In genomic region chr17:28254804-28255203, GRCm38 (mm10) we compare ENCODE assay signal across 27 mouse cellular contexts. TPM values are rescaled to one million over a fixed set of nuclear protein-coding genes. Genes with fewer than 3 reads are reported as not detected.
DNase-seq lines count a peak whose midpoint lies in the region; ATAC-seq lines count a peak whose summit lies in the region.
"Had no signal": no experiment of that assay in that cellular context is flagged by ENCODE, and none has a peak within 500 bp of the region (broad histone marks: within the 10 kb centered on the region; RNA-seq: fewer than 3 reads in every experiment).

No protein-coding gene starts in this region.

- H3K4me3 ChIP-seq in forebrain, embryonic 10.5 days = no peak overlapping the region
- H3K4me3 ChIP-seq in forebrain, embryonic 16.5 days (replicated peaks; ENCODE audit: low read length) = no peak overlapping the region
- no peak overlapping the region for H3K4me3 ChIP-seq in kidney, embryonic 16.5 days (ENCODE audit: low read length)
- H3K4me3 ChIP-seq in kidney, embryonic 14.5 days (ENCODE audit: low read length) = no peak overlapping the region
- no peak overlapping the region for H3K4me3 ChIP-seq in neural tube, embryonic 12.5 days
- H3K4me3 ChIP-seq: embryonic facial prominence, embryonic 15.5 days; heart, adult 2 months; heart, embryonic 13.5 days; left cerebral cortex, adult 2 months; midbrain, embryonic 10.5 days had no signal

- no peak overlapping the region for H3K4me2 ChIP-seq in forebrain, embryonic 16.5 days (ENCODE audit: low read length)
- no peak overlapping the region for H3K4me2 ChIP-seq in kidney, embryonic 16.5 days (replicated peaks; ENCODE audit: low read depth, low read length)
- H3K4me2 ChIP-seq in kidney, embryonic 14.5 days (replicated peaks; ENCODE audit: low read depth, low read length) = no peak overlapping the region
- no peak overlapping the region for H3K4me2 ChIP-seq in neural tube, embryonic 12.5 days (replicated peaks)
- H3K4me2 ChIP-seq: heart, embryonic 13.5 days had no signal

- H3K9ac ChIP-seq in forebrain, embryonic 16.5 days (replicated peaks; ENCODE audit: low read depth, low read length) = no peak overlapping the region
- H3K9ac ChIP-seq in kidney, embryonic 16.5 days (replicated peaks; ENCODE audit: low read length) = no peak overlapping the region
- H3K9ac ChIP-seq in kidney, embryonic 14.5 days (ENCODE audit: low read depth, low read length) = no peak overlapping the region
- H3K9ac ChIP-seq in neural tube, embryonic 12.5 days = no peak overlapping the region
- H3K9ac ChIP-seq: embryonic facial prominence, embryonic 15.5 days had no signal

- no peaks in the 10 kb centered on the region for H3K27me3 ChIP-seq in forebrain, embryonic 10.5 days (ENCODE audit: poor library complexity, severe bottlenecking)
- H3K27me3 ChIP-seq in forebrain, embryonic 16.5 days (replicated peaks; ENCODE audit: control insufficient read depth, insufficient read depth, low read length) = no peaks in the 10 kb centered on the region
- H3K27me3 ChIP-seq in kidney, embryonic 16.5 days (ENCODE audit: insufficient read depth, low read length) = no peaks in the 10 kb centered on the region
- no peaks in the 10 kb centered on the region for H3K27me3 ChIP-seq in kidney, embryonic 14.5 days (ENCODE audit: control insufficient read depth, insufficient read depth, low read length)
- H3K27me3 ChIP-seq in neural tube, embryonic 12.5 days (replicated peaks) = no peaks in the 10 kb centered on the region
- H3K27me3 ChIP-seq: embryonic facial prominence, embryonic 15.5 days; heart, embryonic 13.5 days had no signal

- H3K9me3 ChIP-seq in forebrain, embryonic 10.5 days = 0 out of 2 replicates have a peak, but pooled peaks cover 2% of the 10 kb centered on the region
- no peaks in the 10 kb centered on the region for H3K9me3 ChIP-seq in forebrain, embryonic 16.5 days (ENCODE audit: control insufficient read depth, low read length)
- H3K9me3 ChIP-seq in kidney, embryonic 16.5 days (ENCODE audit: low read length) = 0 out of 2 replicates have a peak, but pooled peaks cover 3% of the 10 kb centered on the region
- H3K9me3 ChIP-seq in kidney, embryonic 14.5 days (ENCODE audit: control insufficient read depth, low read length) = peaks cover 5% of the 10 kb centered on the region; the same call in 1 of the 2 replicates
- no peaks in the 10 kb centered on the region for H3K9me3 ChIP-seq in neural tube, embryonic 12.5 days
- H3K9me3 ChIP-seq: embryonic facial prominence, embryonic 15.5 days; heart, embryonic 13.5 days had no signal

- WGBS in forebrain, embryonic 10.5 days = 76% methylated on average over 4 of the region's 4 CpGs
- WGBS in forebrain, embryonic 16.5 days = 32% methylated on average over 4 of the region's 4 CpGs
- WGBS in kidney, embryonic 16.5 days = 25% methylated on average over 4 of the region's 4 CpGs
- WGBS in kidney, embryonic 14.5 days = 29% methylated on average over 4 of the region's 4 CpGs
- 44% methylated on average over 4 of the region's 4 CpGs for WGBS in neural tube, embryonic 12.5 days

- ATAC-seq in forebrain, embryonic 16.5 days = no peak
- no peak for ATAC-seq in kidney, embryonic 16.5 days (ENCODE audit: low FRiP score, low TSS enrichment)
- ATAC-seq in kidney, embryonic 14.5 days (ENCODE audit: low FRiP score, low TSS enrichment) = no peak
- ATAC-seq in neural tube, embryonic 12.5 days (ENCODE audit: low FRiP score, low read depth) = no peak
- ATAC-seq: inflammation-experienced regulatory T-cells, adult 6 months had no signal

- no peak for DNase-seq in forebrain, embryonic 10.5 days (ENCODE audit: extremely low spot score, low spot score)
- DNase-seq in neural tube, embryonic 10.5 days (ENCODE audit: extremely low spot score, low spot score) = no peak
- DNase-seq in layer of hippocampus, adult 8-10 months (ENCODE audit: low spot score in 2 of 2) = no peak
- no peak for DNase-seq in urinary bladder, postnatal 4 days (ENCODE audit: low spot score in 2 of 2)
- DNase-seq: adrenal gland, postnatal 10 days; cerebellum, adult 2 months; cerebellum, postnatal 25 days; gastrocnemius, postnatal 36 days; heart, adult 2 months; heart, postnatal 14 days; kidney, adult 18-20 months; kidney, postnatal 4 days; layer of hippocampus, adult 9-11 months; left cerebral cortex, postnatal 4 days; lung, postnatal 4 days; retina, postnatal 1 day; right cerebral cortex, postnatal 25 days; spleen, adult 18-20 months had no signal

- peaks cover 11% of the 10 kb centered on the region; the same call in 1 of the 2 replicates for H3K36me3 ChIP-seq in forebrain, embryonic 10.5 days (replicated peaks)
- H3K36me3 ChIP-seq in forebrain, embryonic 16.5 days (ENCODE audit: control insufficient read depth, insufficient read depth) = no peaks in the 10 kb centered on the region
- H3K36me3 ChIP-seq in kidney, embryonic 16.5 days (ENCODE audit: insufficient read depth, low read length) = no peaks in the 10 kb centered on the region
- H3K36me3 ChIP-seq in kidney, embryonic 14.5 days (ENCODE audit: control insufficient read depth, insufficient read depth, low read length) = no peaks in the 10 kb centered on the region
- H3K36me3 ChIP-seq in neural tube, embryonic 12.5 days = no peaks in the 10 kb centered on the region

- H3K4me1 ChIP-seq in forebrain, embryonic 10.5 days = peaks cover 41% of the 10 kb centered on the region
- peaks cover 7% of the 10 kb centered on the region for H3K4me1 ChIP-seq in forebrain, embryonic 16.5 days (replicated peaks; ENCODE audit: control insufficient read depth, insufficient read depth, low read length)
- H3K4me1 ChIP-seq in kidney, embryonic 16.5 days (ENCODE audit: insufficient read depth, low read length) = peaks cover 45% of the 10 kb centered on the region
- peaks cover 36% of the 10 kb centered on the region for H3K4me1 ChIP-seq in kidney, embryonic 14.5 days (ENCODE audit: control insufficient read depth, insufficient read depth, low read length)
- peaks cover 32% of the 10 kb centered on the region for H3K4me1 ChIP-seq in neural tube, embryonic 12.5 days

- peak overlapping the region; percentile 30; the same call in 1 of the 2 replicates for H3K27ac ChIP-seq in forebrain, embryonic 10.5 days
- H3K27ac ChIP-seq in forebrain, embryonic 16.5 days (ENCODE audit: low read length) = no peak overlapping the region
- peak overlapping the region; percentile 27; the same call in 1 of the 2 replicates for H3K27ac ChIP-seq in kidney, embryonic 16.5 days (ENCODE audit: low read length)
- H3K27ac ChIP-seq in kidney, embryonic 14.5 days (ENCODE audit: low read depth, low read length) = no peak overlapping the region
- H3K27ac ChIP-seq in neural tube, embryonic 12.5 days = peak overlapping the region; percentile 22; the same call in 1 of the 2 replicates
- H3K27ac ChIP-seq: left cerebral cortex, adult 2 months had no signal

RNA-seq across cellular contexts. Expression of gene Ppard, which starts 22.3 kb away (rescaled TPM):
- polyA plus RNA-seq in forebrain, embryonic 10.5 days (2016; fragmentation: Nextera tagmentation; extraction: Ambion mirVana) = 1.3 and 1.4 TPM in 2 replicates
- polyA plus RNA-seq in forebrain, embryonic 16.5 days (2015; fragmentation: Nextera tagmentation; extraction: Ambion mirVana) = 1.2 and 1.3 TPM in 2 replicates
- polyA plus RNA-seq in kidney, embryonic 16.5 days (2015; fragmentation: Nextera tagmentation; extraction: Ambion mirVana) = 2.1 and 2.2 TPM in 2 replicates
- polyA plus RNA-seq in kidney, embryonic 14.5 days (2014; fragmentation: Nextera tagmentation; extraction: Ambion mirVana) = 2.3 and 3.5 TPM in 2 replicates
- polyA plus RNA-seq in neural tube, embryonic 12.5 days (2016; fragmentation: Nextera tagmentation; extraction: Ambion mirVana) = 2.2 and 2.3 TPM in 2 replicates
- total RNA-seq in layer of hippocampus, adult 8-10 months (2022) = 10 to 100 TPM; 24.5 to 27.5 (median 26.7) TPM

RNA-seq across cellular contexts. Expression of gene Def6, which starts 47.2 kb away (rescaled TPM):
- 2.4 and 4.1 TPM in 2 replicates for polyA plus RNA-seq in forebrain, embryonic 10.5 days (2016; fragmentation: Nextera tagmentation; extraction: Ambion mirVana)
- 4.5 and 4.6 TPM in 2 replicates for polyA plus RNA-seq in forebrain, embryonic 16.5 days (2015; fragmentation: Nextera tagmentation; extraction: Ambion mirVana)
- polyA plus RNA-seq in kidney, embryonic 16.5 days (2015; fragmentation: Nextera tagmentation; extraction: Ambion mirVana) = 7.2 and 7.4 TPM in 2 replicates
- 2.7 and 3.5 TPM in 2 replicates for polyA plus RNA-seq in kidney, embryonic 14.5 days (2014; fragmentation: Nextera tagmentation; extraction: Ambion mirVana)
- 4.4 and 5.3 TPM in 2 replicates for polyA plus RNA-seq in neural tube, embryonic 12.5 days (2016; fragmentation: Nextera tagmentation; extraction: Ambion mirVana)
- total RNA-seq in layer of hippocampus, adult 8-10 months (2022) = 1 to 10 TPM; 2.9 to 6.5 (median 3.5) TPM

RNA-seq across cellular contexts. Expression of gene Fance, which starts 58.5 kb away (rescaled TPM):
- polyA plus RNA-seq in forebrain, embryonic 10.5 days (2016; fragmentation: Nextera tagmentation; extraction: Ambion mirVana) = 31.6 and 32.5 TPM in 2 replicates
- polyA plus RNA-seq in forebrain, embryonic 16.5 days (2015; fragmentation: Nextera tagmentation; extraction: Ambion mirVana) = 20.9 and 25.0 TPM in 2 replicates
- 32.3 and 34.0 TPM in 2 replicates for polyA plus RNA-seq in kidney, embryonic 16.5 days (2015; fragmentation: Nextera tagmentation; extraction: Ambion mirVana)
- 24.1 and 31.9 TPM in 2 replicates for polyA plus RNA-seq in kidney, embryonic 14.5 days (2014; fragmentation: Nextera tagmentation; extraction: Ambion mirVana)
- 31.0 and 31.2 TPM in 2 replicates for polyA plus RNA-seq in neural tube, embryonic 12.5 days (2016; fragmentation: Nextera tagmentation; extraction: Ambion mirVana)
- total RNA-seq in layer of hippocampus, adult 8-10 months (2022) = 10 to 100 TPM; 31.8 to 42.1 (median 34.9) TPM

Comparison
In these comparisons a context has a peak if more than half of its experiments do, and no peak if none do; other contexts are left out.
1. H3K27ac ChIP-seq: peak in forebrain, embryonic 10.5 days (single experiment), kidney, embryonic 16.5 days (single experiment) and neural tube, embryonic 12.5 days (single experiment); none in forebrain, embryonic 16.5 days (single experiment) and kidney, embryonic 14.5 days (single experiment).